Comparison of ENCODE assay signal across 24 mouse cellular contexts in genomic region chr1:185779604-185780003, GRCm38 (mm10).
DNase-seq lines count a peak whose midpoint lies in the region; ATAC-seq lines count a peak whose summit lies in the region.
"Had no signal": no experiment of that assay in that cellular context is flagged by ENCODE, and none has a peak within 500 bp of the region (broad histone marks: within the 10 kb centered on the region; RNA-seq: fewer than 3 reads in every experiment).

No protein-coding gene starts in this region.

- peak; percentile 38 for DNase-seq in forebrain, embryonic 14.5 days (ENCODE audit: low spot score)
- no peak for DNase-seq in neural tube, embryonic 10.5 days (ENCODE audit: extremely low spot score, low spot score)
- no peak for DNase-seq in natural killer cell, adult 2 months (ENCODE audit: low spot score in 2 of 2)
- DNase-seq: adrenal gland, adult 2 months; adrenal gland, postnatal 14 days; cerebellum, adult 11-12 months; cerebellum, adult 9-10 months; cerebellum, postnatal 14 days; forebrain, postnatal 0 days; gastrocnemius, postnatal 25 days; heart, adult 18-20 months; heart, postnatal 10 days; heart, postnatal 36 days had no signal

- no peak overlapping the region for H3K9ac ChIP-seq in forebrain, embryonic 14.5 days (ENCODE audit: low read length)
- no peak overlapping the region for H3K9ac ChIP-seq in forebrain, embryonic 12.5 days
- no peak overlapping the region for H3K9ac ChIP-seq in neural tube, embryonic 13.5 days
- no peak overlapping the region for H3K9ac ChIP-seq in neural tube, embryonic 14.5 days (replicated peaks; ENCODE audit: low read depth, low read length)
- H3K9ac ChIP-seq: embryonic facial prominence, embryonic 13.5 days; forebrain, postnatal 0 days; heart, embryonic 12.5 days; heart, embryonic 15.5 days; hindbrain, embryonic 13.5 days; intestine, embryonic 15.5 days had no signal

- H3K9me3 ChIP-seq in forebrain, embryonic 14.5 days (replicated peaks; ENCODE audit: control insufficient read depth, low read length) = no peaks in the 10 kb centered on the region
- H3K9me3 ChIP-seq in forebrain, embryonic 12.5 days = no peaks in the 10 kb centered on the region
- no peaks in the 10 kb centered on the region for H3K9me3 ChIP-seq in neural tube, embryonic 13.5 days
- no peaks in the 10 kb centered on the region for H3K9me3 ChIP-seq in neural tube, embryonic 14.5 days (ENCODE audit: control insufficient read depth, low read length)
- H3K9me3 ChIP-seq: embryonic facial prominence, embryonic 13.5 days; heart, embryonic 12.5 days; heart, embryonic 15.5 days; hindbrain, embryonic 10.5 days; hindbrain, embryonic 13.5 days; intestine, embryonic 15.5 days had no signal

- no peak overlapping the region for H3K27ac ChIP-seq in forebrain, embryonic 14.5 days (ENCODE audit: low read depth, low read length)
- H3K27ac ChIP-seq in forebrain, embryonic 12.5 days = no peak overlapping the region
- no peak overlapping the region for H3K27ac ChIP-seq in neural tube, embryonic 13.5 days (replicated peaks)
- H3K27ac ChIP-seq in neural tube, embryonic 14.5 days (ENCODE audit: low read depth, low read length) = no peak overlapping the region
- H3K27ac ChIP-seq: heart, embryonic 15.5 days; hindbrain, embryonic 10.5 days; hindbrain, embryonic 13.5 days; intestine, embryonic 15.5 days had no signal

- no peaks in the 10 kb centered on the region for H3K27me3 ChIP-seq in forebrain, embryonic 14.5 days (replicated peaks; ENCODE audit: control insufficient read depth, insufficient read depth, low read length)
- H3K27me3 ChIP-seq in forebrain, embryonic 12.5 days = no peaks in the 10 kb centered on the region
- H3K27me3 ChIP-seq in neural tube, embryonic 13.5 days = no peaks in the 10 kb centered on the region
- no peaks in the 10 kb centered on the region for H3K27me3 ChIP-seq in neural tube, embryonic 14.5 days (ENCODE audit: control insufficient read depth, insufficient read depth, low read length)
- H3K27me3 ChIP-seq: embryonic facial prominence, embryonic 13.5 days; heart, embryonic 12.5 days; heart, embryonic 15.5 days; hindbrain, embryonic 13.5 days; intestine, embryonic 15.5 days had no signal

- H3K4me2 ChIP-seq in forebrain, embryonic 14.5 days (ENCODE audit: low read length) = no peak overlapping the region
- no peak overlapping the region for H3K4me2 ChIP-seq in forebrain, embryonic 12.5 days
- no peak overlapping the region for H3K4me2 ChIP-seq in neural tube, embryonic 13.5 days
- no peak overlapping the region for H3K4me2 ChIP-seq in neural tube, embryonic 14.5 days (ENCODE audit: low read depth, low read length)
- H3K4me2 ChIP-seq: embryonic facial prominence, embryonic 13.5 days; heart, embryonic 12.5 days; heart, embryonic 15.5 days; hindbrain, embryonic 13.5 days; intestine, embryonic 15.5 days had no signal

- ATAC-seq in forebrain, embryonic 14.5 days = no peak
- ATAC-seq in forebrain, embryonic 12.5 days (ENCODE audit: low FRiP score) = no peak
- peak; percentile 79; the same call in 1 of the 2 replicates for ATAC-seq in neural tube, embryonic 13.5 days (ENCODE audit: low read depth)
- peak; percentile 65 for ATAC-seq in neural tube, embryonic 14.5 days (ENCODE audit: low read depth)
- ATAC-seq: CD4-positive, CD25-positive, alpha-beta regulatory T cell, adult 4 months; forebrain, postnatal 0 days; hindbrain, embryonic 16.5 days; intestine, embryonic 15.5 days had no signal

- WGBS in forebrain, embryonic 14.5 days = 73% methylated on average over 4 of the region's 4 CpGs
- WGBS in forebrain, embryonic 12.5 days = 79% methylated on average over 4 of the region's 4 CpGs
- 46% methylated on average over 4 of the region's 4 CpGs for WGBS in neural tube, embryonic 13.5 days
- whole genome bisulfite sequencing in neural tube, embryonic 14.5 days = 45% methylated on average over 4 of the region's 4 CpGs

- H3K4me1 ChIP-seq in forebrain, embryonic 14.5 days (ENCODE audit: control insufficient read depth, insufficient read depth, low read length) = no peaks in the 10 kb centered on the region
- H3K4me1 ChIP-seq in forebrain, embryonic 12.5 days = no peaks in the 10 kb centered on the region
- peaks cover 12% of the 10 kb centered on the region; the same call in 1 of the 2 replicates for H3K4me1 ChIP-seq in neural tube, embryonic 13.5 days (replicated peaks)
- no peaks in the 10 kb centered on the region for H3K4me1 ChIP-seq in neural tube, embryonic 14.5 days (ENCODE audit: control insufficient read depth, insufficient read depth, low read length)
- H3K4me1 ChIP-seq: heart, embryonic 12.5 days; heart, embryonic 15.5 days; hindbrain, embryonic 10.5 days; hindbrain, embryonic 13.5 days; intestine, embryonic 15.5 days had no signal

- H3K36me3 ChIP-seq in forebrain, embryonic 14.5 days (ENCODE audit: control insufficient read depth, insufficient read depth, low read length) = no peaks in the 10 kb centered on the region
- H3K36me3 ChIP-seq in forebrain, embryonic 12.5 days (replicated peaks) = no peaks in the 10 kb centered on the region
- H3K36me3 ChIP-seq in neural tube, embryonic 13.5 days = no peaks in the 10 kb centered on the region
- H3K36me3 ChIP-seq in neural tube, embryonic 14.5 days (ENCODE audit: control insufficient read depth, insufficient read depth, low read length) = no peaks in the 10 kb centered on the region
- H3K36me3 ChIP-seq: embryonic facial prominence, embryonic 13.5 days; heart, embryonic 12.5 days; heart, embryonic 15.5 days; hindbrain, embryonic 10.5 days; hindbrain, embryonic 13.5 days; intestine, embryonic 15.5 days had no signal

- no peak overlapping the region for H3K4me3 ChIP-seq in forebrain, embryonic 14.5 days (ENCODE audit: low read depth, low read length)
- no peak overlapping the region for H3K4me3 ChIP-seq in forebrain, embryonic 12.5 days (replicated peaks)
- no peak overlapping the region for H3K4me3 ChIP-seq in neural tube, embryonic 13.5 days
- H3K4me3 ChIP-seq in neural tube, embryonic 14.5 days (ENCODE audit: low read depth, low read length) = no peak overlapping the region
- H3K4me3 ChIP-seq: embryonic facial prominence, embryonic 13.5 days; heart, embryonic 12.5 days; heart, embryonic 15.5 days; hindbrain, embryonic 10.5 days; hindbrain, embryonic 13.5 days; intestine, embryonic 15.5 days had no signal

Comparison
In these comparisons a context has a peak if more than half of its experiments do, and no peak if none do; other contexts are left out.
1. ATAC-seq: peak in neural tube, embryonic 13.5 days (single experiment) and neural tube, embryonic 14.5 days (single experiment); none in forebrain, embryonic 14.5 days (single experiment) and forebrain, embryonic 12.5 days (single experiment).